Mouse (Mus musculus): Measurements from ENCODE around the gene B3gntl1.

GRCm38 (mm10) chr11:121650668-121651067 lies 22.3 kb downstream of the B3gntl1 start:
- TF ChIP-seq POLR2A (IDR thresholded peaks at IDR 0.05; ENCODE audit: insufficient read depth, low read length) (no peak), CTCF (IDR thresholded peaks at IDR 0.05; ENCODE audit: low read depth, low read length) (no peak), EP300 (IDR thresholded peaks at IDR 0.05; ENCODE audit: insufficient read depth, low read depth, low read length) (no peak)

Data from ES-Bruce4 (cell line).